Mouse (Mus musculus) ES-E14 (cell line): Measurements from ENCODE around the gene Tmem268. TPM values are rescaled to one million over a fixed set of nuclear protein-coding genes. Genes with fewer than 3 reads are reported as not detected.
A peak's percentile ranks its signal among the peaks of the same experiment; 100 is the strongest.

ENCODE experiments used
- DNase-seq: peaks from one replicate; pipeline ENCODE4 v3.0.0-alpha.2; 2013; ENCODE audit warnings: low read depth, low spot score
- H3K27ac ChIP-seq: 2 replicates; pipeline ENCODE4 v1.5.1; 2012; ENCODE audit warnings: low read depth, mild to moderate bottlenecking, low read length, moderate library complexity, mixed read lengths; ENCODE audit not compliant: poor library complexity, insufficient read depth, severe bottlenecking
- H3K36me3 ChIP-seq: 2 replicates; pipeline ENCODE4 v1.6.1; 2012; ENCODE audit warnings: mild to moderate bottlenecking, low read length, moderate library complexity, mixed read lengths; ENCODE audit not compliant: control insufficient read depth, poor library complexity, insufficient read depth, severe bottlenecking
- H3K4me1 ChIP-seq, 2 experiments: fragments of 150-350 bp in 1 of 2; sonication (generic) in 1 of 2; 2 replicates each; pipeline ENCODE4 v1.6.1; 2012; ENCODE audit warnings: low read length in 2 of 2, mild to moderate bottlenecking in 1 of 2, mixed read lengths in 1 of 2; ENCODE audit not compliant: control insufficient read depth in 2 of 2, insufficient read depth in 2 of 2, poor library complexity in 1 of 2
- H3K4me3 ChIP-seq, 2 experiments: fragments of 150-350 bp in 1 of 2; sonication (generic) in 1 of 2; 2 replicates each; pipeline ENCODE4 v1.5.1; 2012; ENCODE audit warnings: low read length in 2 of 2, low read depth in 1 of 2, mild to moderate bottlenecking in 1 of 2, mixed read lengths in 1 of 2; ENCODE audit not compliant: insufficient read depth in 1 of 2, poor library complexity in 1 of 2, severe bottlenecking in 1 of 2
- H3K9ac ChIP-seq: 2 replicates; pipeline ENCODE4 v1.6.1; 2012; ENCODE audit warnings: low read depth, mild to moderate bottlenecking, low read length, mixed read lengths; ENCODE audit not compliant: poor library complexity, insufficient read depth, severe bottlenecking
- H3K9me3 ChIP-seq: fragments of 150-350 bp; sonication (generic); 2 replicates; pipeline ENCODE4 v1.6.1; 2012; ENCODE audit warnings: low read depth, mild to moderate bottlenecking, low read length; ENCODE audit not compliant: control insufficient read depth, insufficient read depth
- CHD2 ChIP-seq: IDR thresholded peaks from 2 replicates; pipeline ENCODE4 v1.6.1; 2014; ENCODE audit warnings: mild to moderate bottlenecking, low read depth, low read length, inconsistent platforms
- HCFC1 ChIP-seq: IDR thresholded peaks from 2 replicates; pipeline ENCODE4 v1.6.1; 2012; ENCODE audit warnings: low read length, inconsistent platforms, borderline replicate concordance; ENCODE audit not compliant: insufficient read depth
- MAFK ChIP-seq: IDR thresholded peaks from 2 replicates; pipeline ENCODE4 v1.6.1; 2014; ENCODE audit warnings: mild to moderate bottlenecking, low read depth, low read length, inconsistent platforms; ENCODE audit not compliant: insufficient read depth
- ZC3H11A ChIP-seq: IDR thresholded peaks from 2 replicates; pipeline ENCODE4 v1.6.1; 2012; ENCODE audit warnings: low read depth, mild to moderate bottlenecking, inconsistent platforms, low read length, borderline replicate concordance
- ZNF384 ChIP-seq: IDR thresholded peaks from 2 replicates; pipeline ENCODE4 v1.6.1; 2012; ENCODE audit warnings: low read depth, low read length, inconsistent platforms
- in situ Hi-C, 2 experiments: fragments of 600-800 bp; cut with MboI; formaldehyde crosslinking; loops; one replicate each; pipeline ENCODE4 v1.15.1; 2025; ENCODE audit warnings: low sequenced_read_pairs in 2 of 2, inconsistent platforms in 1 of 2; ENCODE audit not compliant: unreplicated experiment in 2 of 2
- total RNA-seq: library from RNA; depleted of rRNA; stranded (reverse); fragments of 300-350 nt; gene quantifications from 2 replicates; pipeline ENCODE4 v1.2.3, GENCODE M21; 2012

Tmem268 gene
- total RNA-seq, 1 experiment = 4.1 TPM

- in situ Hi-C loops = no loop called here
- no peak for TF ChIP-seq HCFC1
- TF ChIP-seq ZNF384 = no peak
- no peak for TF ChIP-seq MAFK
- no peak for TF ChIP-seq ZC3H11A
- TF ChIP-seq CHD2 = no peak
These were observed 36.7 kb upstream of the Tmem268 start for GRCm38 (mm10) chr4:63521813-63522419.

GRCm38 (mm10) chr4:63525514-63525913 lies 33.1 kb upstream of the Tmem268 start:
- peak; percentile 27 for DNase-seq
- no peaks in the 10 kb centered on the region for H3K36me3 ChIP-seq
- H3K9me3 ChIP-seq = no peaks in the 10 kb centered on the region
- TF ChIP-seq ZNF384 = no peak
- TF ChIP-seq ZC3H11A = no peak
- TF ChIP-seq MAFK = no peak
- TF ChIP-seq CHD2 = no peak
- no peak for TF ChIP-seq HCFC1
- H3K27ac ChIP-seq = no peak overlapping the region
- H3K4me1 ChIP-seq = no peaks in the 10 kb centered on the region
- H3K9ac ChIP-seq = no peak overlapping the region
- H3K4me3 ChIP-seq = no peak overlapping the region
- in situ Hi-C loops = no loop called here

More at GRCm38 (mm10) chr4:63521813-63522419, 36.7 kb upstream of the Tmem268 start:
- Histone ChIP-seq H3K4me3 (no peak overlapping the region), H3K27ac (no peak overlapping the region), H3K36me3 (no peaks in the 10 kb centered on the region), H3K9me3 (no peaks in the 10 kb centered on the region), H3K9ac (no peak overlapping the region), H3K4me1 (no peaks in the 10 kb centered on the region)
- DNase-seq = no peak

- in situ Hi-C loops = no loop called here
- Histone ChIP-seq H3K27ac (no peak overlapping the region), H3K4me3 (no peak overlapping the region), H3K4me1 (no peaks in the 10 kb centered on the region), H3K9me3 (no peaks in the 10 kb centered on the region), H3K9ac (no peak overlapping the region), H3K36me3 (no peaks in the 10 kb centered on the region)
- TF ChIP-seq MAFK (no peak), ZC3H11A (no peak), CHD2 (no peak), ZNF384 (no peak), HCFC1 (no peak)
- no peak for DNase-seq
These were observed 29.6 kb upstream of the Tmem268 start for GRCm38 (mm10) chr4:63528946-63529345.

- Histone ChIP-seq H3K36me3 (no peaks in the 10 kb centered on the region), H3K4me3 (no peak overlapping the region), H3K9ac (no peak overlapping the region), H3K9me3 (no peaks in the 10 kb centered on the region), H3K27ac (no peak overlapping the region), H3K4me1 (no peaks in the 10 kb centered on the region)
- in situ Hi-C loops = no loop called here
- TF ChIP-seq MAFK (no peak), HCFC1 (no peak), ZC3H11A (no peak), ZNF384 (no peak), CHD2 (no peak)
- no peak for DNase-seq
These were observed 28.2 kb upstream of the Tmem268 start for GRCm38 (mm10) chr4:63530409-63530808.

- Histone ChIP-seq H3K4me1 (peaks cover 0 to 2% of the 10 kb centered on the region in 2 experiments; a peak in 1 of 4 replicates), H3K9ac (no peak overlapping the region), H3K9me3 (no peaks in the 10 kb centered on the region), H3K36me3 (no peaks in the 10 kb centered on the region), H3K27ac (no peak overlapping the region), H3K4me3 (no peak overlapping the region)
- in situ Hi-C loops = no loop called here
- DNase-seq = no peak
- TF ChIP-seq MAFK (no peak), ZNF384 (no peak), ZC3H11A (no peak), CHD2 (no peak), HCFC1 (no peak)
These were observed 21.0 kb upstream of the Tmem268 start for GRCm38 (mm10) chr4:63537602-63538001.
